Mouse (Mus musculus): Measurements from ENCODE around the gene Rbm4b. TPM values are rescaled to one million over a fixed set of nuclear protein-coding genes. Genes with fewer than 3 reads are reported as not detected.

The Rbm4b gene
- total RNA-seq (2021): 10 to 100 TPM; 17.4 to 20.2 TPM

- DNase-seq: peak; percentile 96 to 97
These were observed at the start of gene Rbm4b for GRCm38 (mm10) chr19:4756193-4756911. TSS of gene Rbm4b (plus strand) at chr19:4756497.

- no peak for DNase-seq
These were observed 47.5 kb upstream of the Rbm4b start for GRCm38 (mm10) chr19:4708765-4709164.

GRCm38 (mm10) chr19:4711098-4711600, 45.1 kb upstream of the Rbm4b start, which contains the start of gene Sptbn2:
TSS of gene Sptbn2 (plus strand) at chr19:4711167.
- DNase-seq: peak; percentile 72 to 81

GRCm38 (mm10) chr19:4711601-4712155, 44.6 kb upstream of the Rbm4b start:
- DNase-seq: no peak

- DNase-seq: no peak
These were observed 44.0 kb upstream of the Rbm4b start for GRCm38 (mm10) chr19:4712156-4712780.

- no peak for DNase-seq
These were observed 43.3 kb upstream of the Rbm4b start for GRCm38 (mm10) chr19:4712781-4713526.

GRCm38 (mm10) chr19:4713886-4714285, 42.4 kb upstream of the Rbm4b start:
- no peak for DNase-seq

- no peak for DNase-seq
These were observed 39.5 kb upstream of the Rbm4b start for GRCm38 (mm10) chr19:4716756-4717155.

GRCm38 (mm10) chr19:4717281-4717680, 39.0 kb upstream of the Rbm4b start:
- DNase-seq: no peak

GRCm38 (mm10) chr19:4718716-4719115, 37.6 kb upstream of the Rbm4b start:
- no peak for DNase-seq

GRCm38 (mm10) chr19:4719351-4719764, 36.9 kb upstream of the Rbm4b start:
- no peak for DNase-seq

GRCm38 (mm10) chr19:4720112-4720511, 36.2 kb upstream of the Rbm4b start:
- DNase-seq: no peak

GRCm38 (mm10) chr19:4720671-4721244, 35.5 kb upstream of the Rbm4b start:
- DNase-seq: no peak

- no peak for DNase-seq
These were observed 27.1 kb upstream of the Rbm4b start for GRCm38 (mm10) chr19:4729186-4729585.

- DNase-seq: no peak
These were observed 23.2 kb upstream of the Rbm4b start for GRCm38 (mm10) chr19:4733052-4733451.

- no peak for DNase-seq
These were observed 18.4 kb upstream of the Rbm4b start for GRCm38 (mm10) chr19:4737866-4738265.

- no peak for DNase-seq
These were observed 17.2 kb upstream of the Rbm4b start for GRCm38 (mm10) chr19:4739053-4739452.

GRCm38 (mm10) chr19:4739762-4740161, 16.5 kb upstream of the Rbm4b start:
- no peak for DNase-seq

GRCm38 (mm10) chr19:4741482-4741881, 14.8 kb upstream of the Rbm4b start:
- no peak for DNase-seq

GRCm38 (mm10) chr19:4742229-4742628, 14.1 kb upstream of the Rbm4b start:
- no peak for DNase-seq

GRCm38 (mm10) chr19:4743524-4743923, 12.8 kb upstream of the Rbm4b start:
- no peak for DNase-seq

GRCm38 (mm10) chr19:4744026-4744425, 12.3 kb upstream of the Rbm4b start:
- no peak for DNase-seq

Data from layer of hippocampus, postnatal 36 days (tissue).